Mouse (Mus musculus): ENCODE results near the gene Diras2.

The Diras2 gene

GRCm38 (mm10) chr13:52459982-52460381, 71.1 kb downstream of the Diras2 start:
- DNase-seq (ENCODE audit: low spot score), result no peak

GRCm38 (mm10) chr13:52457889-52458324, 73.2 kb downstream of the Diras2 start:
- DNase-seq (ENCODE audit: low spot score), result peak; percentile 45

GRCm38 (mm10) chr13:52457177-52457888, 73.7 kb downstream of the Diras2 start:
- no peak for DNase-seq (ENCODE audit: low spot score)

- DNase-seq (ENCODE audit: low spot score), result no peak
These were observed 75.8 kb downstream of the Diras2 start for GRCm38 (mm10) chr13:52455329-52455728.

- no peak for DNase-seq (ENCODE audit: low spot score)
These were observed 76.3 kb downstream of the Diras2 start for GRCm38 (mm10) chr13:52454708-52455250.
